Mouse (Mus musculus) G1E (cell line): ENCODE measurements around the gene Anapc2. TPM values are rescaled to one million over a fixed set of nuclear protein-coding genes. Genes with fewer than 3 reads are reported as not detected.
A peak's percentile ranks its signal among the peaks of the same experiment; 100 is the strongest.

Experiments used
- ATAC-seq: 2 replicates; pipeline ENCODE4 v1.8.0; 2016; ENCODE audit warnings: mild to moderate bottlenecking; ENCODE audit not compliant: insufficient number of reproducible peaks, poor library complexity, low FRiP score, severe bottlenecking; ENCODE audit errors: extremely low read depth
- DNase-seq: peaks from one replicate; pipeline ENCODE4 v3.0.0; 2012; ENCODE audit warnings: low spot score
- H3K27me3 ChIP-seq: 2 replicates; pipeline ENCODE4 v1.6.1; 2012; ENCODE audit warnings: mild to moderate bottlenecking, low read length, inconsistent platforms; ENCODE audit not compliant: insufficient read depth
- H3K36me3 ChIP-seq: replicated peaks from 2 replicates; pipeline ENCODE3; 2012; ENCODE audit warnings: mild to moderate bottlenecking, inconsistent platforms
- H3K4me1 ChIP-seq: 2 replicates; pipeline ENCODE4 v1.6.1; 2012; ENCODE audit warnings: low read depth, low read length, inconsistent platforms, mixed read lengths; ENCODE audit not compliant: insufficient read depth
- H3K4me3 ChIP-seq: 2 replicates; pipeline ENCODE4 v1.5.1; 2012; ENCODE audit warnings: low read depth, mild to moderate bottlenecking, inconsistent platforms, low read length, moderate library complexity, mixed read lengths
- H3K9me3 ChIP-seq: replicated peaks from 2 replicates; pipeline ENCODE4 v1.6.1; 2012; ENCODE audit warnings: inconsistent platforms
- CTCF ChIP-seq: IDR thresholded peaks from 2 replicates; pipeline ENCODE4 v1.5.1; 2012; ENCODE audit warnings: low read depth, low read length, inconsistent platforms, mixed read lengths
- GATA1 ChIP-seq: IDR thresholded peaks from 2 replicates; pipeline ENCODE4 v1.6.1; 2012; ENCODE audit warnings: borderline replicate concordance, low read length, inconsistent platforms, mixed read lengths
- GATA2 ChIP-seq: IDR thresholded peaks from 2 replicates; pipeline ENCODE4 v1.6.1; 2012; ENCODE audit warnings: low read depth, low read length, inconsistent platforms, borderline replicate concordance
- POLR2AphosphoS5 ChIP-seq: IDR thresholded peaks from 2 replicates; pipeline ENCODE4 v1.6.1; 2012; ENCODE audit warnings: low read depth, low read length, inconsistent platforms; ENCODE audit not compliant: insufficient replicate concordance
- TAL1 ChIP-seq: conservative IDR thresholded peaks from 2 replicates; pipeline ENCODE4 v1.6.1; 2012; ENCODE audit warnings: low read depth, low read length, inconsistent platforms, mixed read lengths
- polyA plus RNA-seq: library from polyadenylated mRNA; stranded (reverse); fragments of >175 nt; gene quantifications from 2 replicates; pipeline ENCODE4 v1.2.3, GENCODE M21; 2012
- total RNA-seq, 2 experiments: library from RNA; stranded (forward) in 1 of 2; stranded (reverse) in 1 of 2; fragments of 200-1000 nt in 1 of 2; fragments of >200 nt in 1 of 2; fragmentation: Nextera tagmentation in 1 of 2; gene quantifications; 2 replicates each; pipeline ENCODE4 v1.2.3; 2014 to 2017

Gene Anapc2
- total and polyA plus RNA-seq, 3 experiments = 19.7 to 50.3 (median 25.3) TPM

DNA sequence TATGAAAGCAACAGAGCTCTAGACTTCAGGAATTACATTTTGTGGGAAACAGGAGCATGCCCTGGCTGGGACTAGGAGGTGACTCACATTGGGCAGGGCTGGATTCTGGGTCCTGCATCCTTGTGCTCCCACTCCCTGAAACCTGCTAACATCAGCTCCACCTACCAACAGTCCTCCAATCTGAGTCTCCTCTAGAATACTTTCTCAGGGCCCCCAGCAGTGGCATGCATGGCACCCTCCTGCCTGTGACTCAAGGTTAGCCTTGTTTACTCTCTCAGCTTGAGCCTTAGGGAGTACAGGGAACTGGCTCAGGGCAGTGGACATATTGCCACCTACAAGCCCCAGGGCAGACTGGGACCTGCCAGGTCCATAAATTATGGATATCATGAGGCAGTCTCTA, 34.2 kb upstream of the Anapc2 start:
- Histone ChIP-seq H3K4me3 (no peak overlapping the region), H3K4me1 (peaks cover 97% of the 10 kb centered on the region), H3K9me3 (no peaks in the 10 kb centered on the region), H3K27me3 (peaks cover 48% of the 10 kb centered on the region), H3K36me3 (peaks cover 1% of the 10 kb centered on the region)
- no peak for TF ChIP-seq TAL1
- no peak for TF ChIP-seq CTCF
- no peak for TF ChIP-seq POLR2AphosphoS5
- TF ChIP-seq GATA1 = no peak
- TF ChIP-seq GATA2 = no peak
- no peak for ATAC-seq
- no peak for DNase-seq

DNA sequence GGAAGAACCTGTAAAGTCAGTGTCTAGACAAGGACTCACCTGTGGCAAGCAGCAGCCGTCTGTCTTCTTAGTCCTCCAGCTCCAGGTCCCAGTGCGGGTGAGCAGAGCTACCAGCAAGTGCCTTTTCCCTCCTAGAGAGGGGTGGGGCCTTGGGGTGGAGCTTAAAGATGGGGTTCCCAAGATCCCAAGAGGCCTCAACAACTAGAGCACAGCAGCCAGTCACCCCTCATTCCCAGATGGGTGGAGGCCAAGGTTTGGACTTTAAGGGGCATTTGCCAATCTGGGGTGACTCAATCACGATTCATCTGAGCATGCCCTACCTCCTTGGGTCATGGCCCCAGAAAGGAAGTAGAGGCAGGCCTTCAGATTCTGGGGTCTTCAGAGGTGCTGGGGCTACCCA, 32.5 kb upstream of the Anapc2 start:
- Histone ChIP-seq H3K4me1 (peaks cover 93% of the 10 kb centered on the region), H3K27me3 (peaks cover 51% of the 10 kb centered on the region), H3K36me3 (peaks cover 18% of the 10 kb centered on the region), H3K9me3 (no peaks in the 10 kb centered on the region), H3K4me3 (no peak overlapping the region)
- no peak for TF ChIP-seq CTCF
- no peak for DNase-seq
- no peak for ATAC-seq

DNA sequence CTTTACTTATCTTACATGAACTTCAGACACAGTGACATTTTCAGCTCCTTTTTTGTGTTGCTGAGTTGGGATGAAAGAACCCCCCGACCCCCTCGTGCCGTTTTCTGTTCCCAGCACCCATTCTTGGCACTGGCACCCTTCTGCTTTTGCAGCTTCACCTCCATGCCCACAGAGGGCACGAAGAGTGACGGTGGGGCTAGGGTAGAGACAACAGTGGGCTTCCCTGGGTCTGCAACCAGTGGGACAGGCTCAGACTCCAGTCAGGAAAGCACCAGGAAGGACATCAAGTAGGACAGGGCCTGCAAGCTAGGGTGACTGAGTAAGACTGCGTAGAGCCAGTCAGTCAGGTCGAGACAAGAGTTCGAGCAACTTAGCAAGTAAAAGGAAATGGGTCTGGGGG, 32.0 kb upstream of the Anapc2 start:
- Histone ChIP-seq H3K27me3 (peaks cover 51% of the 10 kb centered on the region), H3K4me1 (peaks cover 87% of the 10 kb centered on the region), H3K36me3 (peaks cover 23% of the 10 kb centered on the region), H3K9me3 (no peaks in the 10 kb centered on the region), H3K4me3 (no peak overlapping the region; the same call in 1 of the 2 replicates)
- TF ChIP-seq GATA2 (no peak), CTCF (no peak), POLR2AphosphoS5 (no peak), GATA1 (no peak), TAL1 (no peak)
- DNase-seq (no peak), ATAC-seq (no peak)

DNA sequence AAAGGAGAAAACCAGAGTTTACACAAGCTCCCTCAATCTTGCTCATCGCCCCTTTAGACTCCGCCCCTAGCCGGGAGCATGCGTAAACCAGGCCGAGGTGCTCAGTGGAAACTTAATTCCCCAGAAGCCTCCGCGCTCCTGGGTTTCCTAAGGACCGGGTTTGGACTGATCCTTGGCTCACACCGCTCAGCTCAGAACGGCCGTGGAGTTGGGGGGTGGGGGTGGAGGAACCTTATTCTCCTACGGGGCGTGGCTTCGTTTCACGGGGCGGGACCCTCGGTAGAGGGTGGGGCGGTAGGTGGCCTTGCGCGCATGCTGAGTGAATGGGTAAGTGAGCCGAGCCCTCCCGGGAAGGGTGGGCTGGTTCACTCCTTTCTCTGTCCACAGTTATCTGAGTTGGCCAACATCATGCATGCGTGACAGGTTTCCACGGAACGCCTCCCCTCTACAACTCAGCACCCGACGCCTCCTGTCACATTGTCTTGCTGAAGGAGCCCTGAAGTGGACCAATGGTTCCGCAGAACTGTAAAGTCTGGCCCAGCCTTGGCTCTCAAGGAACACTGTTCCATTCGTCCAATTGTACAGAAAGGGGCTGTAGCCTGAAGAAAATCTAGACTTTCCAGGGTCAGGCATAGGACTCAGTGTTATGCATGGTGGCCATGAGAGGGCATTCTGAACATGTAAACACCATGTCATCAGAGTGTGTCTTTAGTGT, 31.4 kb upstream of the Anapc2 start:
- Histone ChIP-seq H3K9me3 (no peaks in the 10 kb centered on the region), H3K4me3 (peak overlapping the region; percentile 69; the same call in 1 of the 2 replicates), H3K4me1 (peaks cover 85% of the 10 kb centered on the region), H3K36me3 (peaks cover 29% of the 10 kb centered on the region), H3K27me3 (peaks cover 49% of the 10 kb centered on the region)
- DNase-seq (no peak), ATAC-seq (peak; percentile 31; the same call in 1 of the 2 replicates)
- TF ChIP-seq CTCF (no peak), GATA1 (no peak), GATA2 (no peak), POLR2AphosphoS5 (no peak), TAL1 (no peak)

DNA sequence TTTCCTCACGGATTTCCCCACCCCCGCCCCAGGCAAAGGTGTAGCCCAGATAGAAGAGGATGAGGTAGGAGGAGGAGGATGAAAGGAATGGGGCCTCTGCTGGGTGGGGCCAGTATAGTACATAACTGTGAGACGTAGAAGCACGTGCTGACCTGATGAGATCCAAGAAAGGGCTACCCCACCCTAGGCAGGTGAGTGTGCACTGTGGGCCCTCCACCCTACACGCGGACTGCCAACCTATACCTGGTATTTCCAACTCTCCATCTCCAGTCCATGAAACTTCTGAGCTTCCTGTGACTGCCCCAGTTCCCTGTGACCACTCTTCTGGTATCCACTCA, 30.9 kb upstream of the Anapc2 start:
- DNase-seq = no peak
- Histone ChIP-seq H3K27me3 (peaks cover 45% of the 10 kb centered on the region), H3K9me3 (no peaks in the 10 kb centered on the region), H3K36me3 (peaks cover 34% of the 10 kb centered on the region), H3K4me3 (peak overlapping the region; percentile 69; the same call in 1 of the 2 replicates), H3K4me1 (peaks cover 84% of the 10 kb centered on the region)
- no peak for ATAC-seq
- no peak for TF ChIP-seq GATA1
- TF ChIP-seq GATA2 = no peak
- no peak for TF ChIP-seq POLR2AphosphoS5
- TF ChIP-seq CTCF = no peak
- TF ChIP-seq TAL1 = no peak

DNA sequence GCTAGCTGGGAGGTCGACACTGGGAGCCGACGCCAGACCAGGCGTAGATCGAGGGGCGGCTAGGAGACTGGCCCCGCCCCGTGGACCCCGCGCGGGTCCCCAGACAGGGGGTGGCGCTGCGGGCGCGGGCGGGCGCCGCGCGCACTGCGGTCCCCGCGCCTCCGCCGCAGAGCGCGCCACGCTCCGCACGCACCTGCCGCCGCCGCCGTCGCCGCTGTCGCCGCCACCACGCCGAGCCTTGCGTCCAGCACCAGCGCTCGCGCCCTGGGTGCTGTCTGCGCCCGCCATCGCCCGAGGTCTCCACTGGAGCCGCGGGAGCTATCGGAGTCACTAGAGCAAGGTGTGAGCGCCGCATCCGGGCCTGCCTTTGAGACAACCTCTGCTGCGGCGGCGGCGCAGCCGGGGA, 30.2 kb upstream of the Anapc2 start, which contains the start of the genes Rnf208 and Cysrt1:
Gene Rnf208 (plus strand): TSS at position 155 of the 406 bp plus-strand sequence.
Gene Cysrt1 (minus strand): TSS at position 352 of the 406 bp plus-strand sequence.
- Histone ChIP-seq H3K36me3 (peaks cover 41% of the 10 kb centered on the region), H3K27me3 (peaks cover 43% of the 10 kb centered on the region), H3K4me3 (peak within 1 kb of the TSS; percentile 69), H3K9me3 (no peaks in the 10 kb centered on the region), H3K4me1 (peaks cover 82% of the 10 kb centered on the region)
- ATAC-seq (no peak), DNase-seq (no peak)
- TF ChIP-seq CTCF (no peak), TAL1 (no peak), GATA1 (no peak), GATA2 (no peak), POLR2AphosphoS5 (no peak)

DNA sequence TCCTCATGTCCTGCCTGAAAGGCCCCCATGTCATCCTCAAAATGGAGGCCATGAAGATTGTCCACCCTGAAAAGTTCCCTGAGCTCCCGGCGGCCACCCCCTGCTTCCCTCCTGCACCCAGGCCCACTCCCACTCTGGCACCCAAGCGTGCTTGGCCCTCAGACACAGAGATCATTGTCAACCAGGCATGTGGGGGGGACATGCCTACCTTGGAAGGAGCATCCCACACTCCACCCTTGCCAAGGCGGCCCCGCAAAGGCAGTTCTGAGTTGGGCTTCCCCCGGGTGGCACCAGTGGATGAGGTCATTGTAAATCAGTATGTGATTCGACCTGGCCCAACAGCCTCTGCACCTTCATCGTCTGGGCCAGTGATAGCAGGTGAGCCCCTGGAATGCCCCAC, 28.9 kb upstream of the Anapc2 start:
- DNase-seq (no peak), ATAC-seq (no peak)
- Histone ChIP-seq H3K4me3 (no peak overlapping the region; the same call in 1 of the 2 replicates), H3K4me1 (peaks cover 73% of the 10 kb centered on the region), H3K27me3 (peaks cover 30% of the 10 kb centered on the region), H3K9me3 (no peaks in the 10 kb centered on the region), H3K36me3 (peaks cover 54% of the 10 kb centered on the region)
- no peak for TF ChIP-seq POLR2AphosphoS5
